Mouse (Mus musculus) heart, postnatal 0 days (tissue): ENCODE results near the gene Ceacam1. TPM values are rescaled to one million over a fixed set of nuclear protein-coding genes. Genes with fewer than 3 reads are reported as not detected.
A peak's percentile ranks its signal among the peaks of the same experiment; 100 is the strongest.
"Not testable (repeated sequence)": the region's sequence is repeated elsewhere in the genome, so short reads cannot be mapped to it uniquely, and the experiment has no call there.

Source experiments
- ATAC-seq: fragments of 200-750 bp; cut with Nextera tagmentation; 2 replicates; pipeline ENCODE4 v1.8.0; 2017; ENCODE audit warnings: low read depth, moderate number of reproducible peaks, moderate library complexity; ENCODE audit not compliant: insufficient read depth
- DNase-seq: peaks from one replicate; pipeline ENCODE4 v3.0.0-alpha.2; 2016; ENCODE audit warnings: low spot score
- H3K27ac ChIP-seq: fragments of 300-500 bp; sonication (generic); 2 replicates; pipeline ENCODE4 v1.5.1; 2014; ENCODE audit warnings: low read depth, mild to moderate bottlenecking
- H3K27me3 ChIP-seq: fragments of 300-500 bp; sonication (generic); 2 replicates; pipeline ENCODE4 v1.6.1; 2014; ENCODE audit warnings: low read length, mixed read lengths; ENCODE audit not compliant: control insufficient read depth, insufficient read depth
- H3K36me3 ChIP-seq: fragments of 300-500 bp; sonication (generic); replicated peaks from 2 replicates; pipeline ENCODE4 v1.6.1; 2014; ENCODE audit warnings: low read length, mixed read lengths; ENCODE audit not compliant: control insufficient read depth, insufficient read depth
- H3K4me1 ChIP-seq: fragments of 300-500 bp; sonication (generic); 2 replicates; pipeline ENCODE4 v1.6.1; 2014; ENCODE audit warnings: antibody characterized with exemption; ENCODE audit not compliant: control insufficient read depth, insufficient read depth
- H3K4me2 ChIP-seq: fragments of 300-500 bp; sonication (generic); 2 replicates; pipeline ENCODE4 v1.6.1; 2014; ENCODE audit warnings: low read depth, mild to moderate bottlenecking, low read length, moderate library complexity
- H3K4me3 ChIP-seq: fragments of 300-500 bp; sonication (generic); 2 replicates; pipeline ENCODE4 v1.5.1; 2014; ENCODE audit warnings: low read depth, low read length
- H3K9ac ChIP-seq: fragments of 300-500 bp; sonication (generic); replicated peaks from 2 replicates; pipeline ENCODE4 v1.6.1; 2014; ENCODE audit warnings: low read depth, low read length, mixed read lengths
- H3K9me3 ChIP-seq: fragments of 300-500 bp; sonication (generic); replicated peaks from 2 replicates; pipeline ENCODE4 v1.6.1; 2016; ENCODE audit warnings: low read length; ENCODE audit not compliant: control insufficient read depth
- CTCF ChIP-seq: IDR thresholded peaks from 2 replicates; pipeline ENCODE4 v1.5.1; 2016; ENCODE audit warnings: antibody characterized with exemption, control low read depth, low read depth
- EP300 ChIP-seq: IDR thresholded peaks from 2 replicates; pipeline ENCODE4 v1.6.1; 2016; ENCODE audit warnings: antibody characterized with exemption, low read depth
- WGBS: fragments of 180-500 bp; shearing (Covaris S2); extraction: QIAGEN DNeasy Blood & Tissue Kit; methylation state at CpG from one replicate; pipeline ENCODE4 v1.1.7; 2014; 5-methylcytosine and 5-hydroxymethylcytosine counted together
- polyA plus RNA-seq: library from polyadenylated mRNA; unstranded; fragments of >200 nt; fragmentation: Nextera tagmentation; extraction: Ambion mirVana; gene quantifications from 2 replicates; pipeline ENCODE4 v1.2.1, GENCODE M21; 2015
- total RNA-seq: library from RNA; depleted of rRNA; stranded (reverse); fragments of >200 nt; gene quantifications from 2 replicates; pipeline ENCODE4 v1.2.3, GENCODE M21; 2014; ENCODE audit warnings: low replicate concordance

Gene Ceacam1
- total and polyA plus RNA-seq, 2 experiments from 2014 or later: 5.5 to 12.8 TPM

DNA sequence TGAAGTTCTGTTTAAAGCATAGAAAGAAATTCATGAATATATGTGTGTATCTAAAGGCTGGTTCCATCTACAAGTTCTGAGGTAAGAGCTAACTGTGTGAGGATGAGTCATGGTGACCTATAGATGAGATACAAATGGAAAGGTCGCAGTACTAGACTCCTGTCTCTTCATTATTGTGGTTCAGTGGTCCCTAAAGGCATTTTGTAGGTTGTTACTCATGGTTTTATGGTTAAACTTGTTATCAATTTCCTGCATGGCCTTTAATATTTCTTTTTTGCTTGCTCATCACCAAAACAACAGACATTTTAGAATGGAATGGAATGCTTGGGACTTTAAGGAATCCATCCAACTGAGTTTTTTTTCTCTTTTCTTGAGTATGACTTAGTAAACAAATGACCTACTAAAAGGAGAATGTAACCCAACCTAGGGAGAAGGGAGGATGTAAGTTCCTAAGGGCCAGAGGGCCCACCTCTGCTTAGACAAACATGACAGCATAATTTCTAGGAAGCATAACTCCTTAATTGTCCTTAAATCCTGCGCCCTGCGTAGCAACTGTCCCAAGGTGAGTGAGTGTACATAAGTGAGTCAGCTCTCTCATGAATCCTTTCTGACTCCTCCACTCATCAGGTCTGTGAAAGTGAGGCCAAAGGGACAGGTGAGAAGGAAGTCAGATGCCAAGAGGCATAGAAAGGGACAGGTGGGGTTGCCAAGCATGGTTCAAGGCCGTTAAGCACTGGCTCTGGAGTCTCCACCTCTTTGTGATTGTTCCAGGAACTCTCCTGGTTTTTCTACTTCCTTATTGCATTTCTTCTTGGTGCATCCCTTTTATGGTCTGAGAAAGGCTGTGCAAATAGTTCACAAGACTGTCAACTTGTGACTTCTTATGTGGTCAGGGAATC is 47.3 kb downstream of the Ceacam1 start:
- Histone ChIP-seq H3K9me3 (no peaks in the 10 kb centered on the region), H3K4me1 (no peaks in the 10 kb centered on the region), H3K36me3 (no peaks in the 10 kb centered on the region), H3K4me3 (no peak overlapping the region), H3K27me3 (no peaks in the 10 kb centered on the region), H3K4me2 (no peak overlapping the region), H3K27ac (no peak overlapping the region), H3K9ac (no peak overlapping the region)
- ATAC-seq: no peak
- DNase-seq: no peak
- 71% methylated on average over 4 of the region's 4 CpGs for WGBS
- no peak for TF ChIP-seq EP300
- TF ChIP-seq CTCF: no peak

DNA sequence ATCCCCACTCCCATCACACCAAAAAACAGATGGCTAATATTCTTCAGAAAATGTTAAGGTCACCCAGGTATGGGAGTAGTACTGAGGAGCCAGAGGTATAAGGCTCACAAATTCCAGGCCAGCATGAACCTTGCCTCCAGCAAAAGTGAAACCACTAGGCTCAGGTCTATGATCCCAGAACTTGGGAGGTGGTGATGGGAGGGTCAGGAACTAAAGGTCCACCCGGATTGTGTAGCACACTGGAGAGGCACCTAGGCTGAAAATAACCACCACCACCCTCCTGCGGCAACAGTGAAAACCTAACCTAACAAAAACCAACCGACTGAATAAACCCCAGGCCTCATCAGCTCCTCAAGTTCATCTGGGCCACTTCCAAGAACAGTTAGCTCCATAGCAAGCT is 49.1 kb downstream of the Ceacam1 start:
- no peak for TF ChIP-seq CTCF
- TF ChIP-seq EP300: no peak
- peaks cover 3% of the 10 kb centered on the region; the same call in 1 of the 2 replicates for H3K27me3 ChIP-seq
- no peaks in the 10 kb centered on the region for H3K36me3 ChIP-seq
- no peaks in the 10 kb centered on the region for H3K9me3 ChIP-seq
- H3K27ac ChIP-seq: no peak overlapping the region
- ATAC-seq (no peak), DNase-seq (no peak)
- 68% methylated on average over 3 of the region's 3 CpGs for WGBS
- no peak overlapping the region for H3K4me2 ChIP-seq
- H3K9ac ChIP-seq: no peak overlapping the region
- H3K4me3 ChIP-seq: no peak overlapping the region
- H3K4me1 ChIP-seq: no peaks in the 10 kb centered on the region

DNA sequence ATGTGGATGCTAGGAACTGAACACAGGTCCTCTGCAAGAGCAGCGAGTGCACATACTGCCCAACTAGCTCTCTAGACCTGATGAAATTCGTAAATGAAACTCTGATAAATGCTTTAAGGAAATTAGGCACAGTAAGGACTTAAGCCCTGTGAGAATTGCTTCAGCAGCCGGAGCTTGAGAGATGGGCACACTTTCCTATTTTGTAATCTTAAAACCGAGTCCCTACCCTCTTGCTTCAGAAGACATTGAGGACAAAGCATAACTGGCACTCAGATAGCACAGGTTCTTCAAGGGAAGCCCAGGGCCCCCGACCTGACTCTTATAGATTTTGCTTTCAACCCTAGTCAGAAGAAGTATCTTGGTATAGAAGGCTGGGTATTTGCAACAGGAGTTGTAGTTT is 50.3 kb downstream of the Ceacam1 start:
- no peaks in the 10 kb centered on the region for H3K4me1 ChIP-seq
- H3K9me3 ChIP-seq: no peaks in the 10 kb centered on the region
- no peaks in the 10 kb centered on the region for H3K36me3 ChIP-seq
- no peak overlapping the region for H3K27ac ChIP-seq
- H3K9ac ChIP-seq: no peak overlapping the region
- H3K4me2 ChIP-seq: no peak overlapping the region
- peaks cover 15% of the 10 kb centered on the region; the same call in 1 of the 2 replicates for H3K27me3 ChIP-seq
- DNase-seq (no peak), ATAC-seq (no peak)
- TF ChIP-seq CTCF: no peak
- no peak for TF ChIP-seq EP300
- 67% methylated on average over 5 of the region's 5 CpGs for WGBS
- no peak overlapping the region for H3K4me3 ChIP-seq

DNA sequence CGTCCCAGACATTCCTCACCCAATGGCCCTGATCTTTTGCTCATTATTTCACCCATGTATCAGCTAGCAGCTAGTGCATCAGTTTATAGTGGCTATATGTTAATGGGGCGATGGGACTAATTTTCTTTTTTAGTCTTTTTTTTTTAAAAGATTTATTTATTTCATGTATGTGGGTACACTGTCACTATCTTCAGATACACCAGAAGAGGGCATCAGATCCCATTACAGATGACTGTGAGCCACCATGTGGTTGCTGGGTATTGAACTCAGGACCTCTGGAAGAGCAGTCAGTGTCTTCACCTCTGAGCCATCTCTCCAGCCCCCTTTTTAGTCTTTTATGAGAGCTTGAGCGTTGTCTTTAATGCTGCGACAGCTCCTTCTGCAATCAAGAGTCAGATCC is 51.0 kb downstream of the Ceacam1 start:
- not testable (repeated sequence) for H3K4me1 ChIP-seq, H3K9ac ChIP-seq, H3K4me3 ChIP-seq, H3K9me3 ChIP-seq, ATAC-seq, H3K4me2 ChIP-seq, H3K36me3 ChIP-seq, DNase-seq, H3K27ac ChIP-seq
- H3K27me3 ChIP-seq: peaks cover 15% of the 10 kb centered on the region; the same call in 1 of the 2 replicates
- 0 out of 2 replicates have a peak, but pooled peaks have one; percentile 7 for TF ChIP-seq CTCF
- WGBS: 79% methylated on average over 4 of the region's 4 CpGs

DNA sequence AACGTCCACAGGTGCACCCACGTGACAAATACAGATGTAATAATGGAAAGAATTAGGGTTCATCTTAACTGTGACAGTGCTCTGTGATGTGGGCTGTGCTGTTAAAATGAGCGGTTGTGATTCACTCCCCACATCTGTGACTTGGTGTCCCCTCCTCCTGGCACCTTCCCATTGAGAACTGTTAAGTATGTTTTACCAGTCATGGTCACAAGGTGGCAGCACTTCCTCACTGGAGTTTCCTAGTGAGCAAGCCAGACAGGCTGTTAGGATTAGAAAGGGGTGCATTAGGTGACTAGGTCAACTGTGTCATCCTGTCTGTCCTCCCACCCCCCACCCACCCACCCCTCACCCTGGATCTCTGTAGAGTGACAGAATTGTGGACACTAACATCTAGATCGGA is 53.0 kb downstream of the Ceacam1 start:
- Histone ChIP-seq H3K27ac (no peak overlapping the region), H3K36me3 (no peaks in the 10 kb centered on the region), H3K4me2 (no peak overlapping the region), H3K27me3 (peaks cover 15% of the 10 kb centered on the region; the same call in 1 of the 2 replicates), H3K9me3 (no peaks in the 10 kb centered on the region), H3K4me1 (no peaks in the 10 kb centered on the region), H3K9ac (no peak overlapping the region), H3K4me3 (no peak overlapping the region)
- DNase-seq (peak; percentile 73), ATAC-seq (no peak)
- peak; percentile 94 for TF ChIP-seq CTCF
- no peak for TF ChIP-seq EP300
- 32% methylated on average over 4 of the region's 4 CpGs for WGBS
